Mouse (Mus musculus): Measurements from ENCODE around the gene Pigz. TPM values are rescaled to one million over a fixed set of nuclear protein-coding genes. Genes with fewer than 3 reads are reported as not detected.
"Not testable (repeated sequence)": the region's sequence is repeated elsewhere in the genome, so short reads cannot be mapped to it uniquely, and the experiment has no call there.

Gene Pigz
- polyA plus RNA-seq, 1 experiment = 34.2 TPM

DNA sequence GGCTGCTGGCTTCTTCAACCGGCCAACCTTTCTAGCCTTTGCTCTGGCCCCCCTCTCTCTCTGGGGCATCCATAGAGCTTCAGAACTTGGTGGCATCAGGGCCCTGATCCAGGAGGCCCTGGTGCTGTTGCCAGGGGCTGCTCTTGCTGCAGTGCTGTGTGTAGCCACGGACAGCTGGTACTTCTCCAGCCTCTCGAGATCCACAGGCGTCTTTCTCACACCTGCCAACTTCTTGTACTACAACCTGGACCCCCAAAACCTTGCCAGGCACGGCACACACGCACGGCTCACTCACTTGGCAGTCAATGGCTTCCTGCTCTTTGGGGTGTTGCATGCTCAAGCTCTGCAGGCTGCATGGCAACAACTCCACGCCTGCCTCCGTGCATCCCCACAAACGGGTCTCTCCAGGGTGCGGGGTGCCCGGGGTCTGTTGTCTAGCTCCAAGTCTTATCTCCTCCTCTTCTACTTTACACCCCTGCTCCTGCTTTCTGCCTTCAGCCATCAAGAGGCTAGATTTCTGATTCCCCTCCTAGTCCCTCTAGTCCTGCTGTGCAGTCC lies 11.1 kb downstream of the Pigz start:
- 23% methylated on average over 12 of the region's 12 CpGs for WGBS
- no peaks in the 10 kb centered on the region for H3K27me3 ChIP-seq (ENCODE audit: control insufficient read depth, insufficient read depth, low read length)
- DNase-seq = peak; percentile 31 to 37
- H3K4me1 ChIP-seq (ENCODE audit: control insufficient read depth, insufficient read depth, low read length) = peaks cover 26% of the 10 kb centered on the region
- H3K4me3 ChIP-seq (replicated peaks; ENCODE audit: insufficient read depth, low read depth, low read length) = no peak overlapping the region
- no peak for TF ChIP-seq POLR2A (IDR thresholded peaks at IDR 0.05; ENCODE audit: borderline replicate concordance, insufficient read depth, low read length)
- no peak for TF ChIP-seq CTCF (IDR thresholded peaks at IDR 0.05; ENCODE audit: borderline replicate concordance, insufficient read depth, low read depth, low read length)
- H3K27ac ChIP-seq (ENCODE audit: insufficient read depth, low read length) = no peak overlapping the region

- H3K4me3 ChIP-seq (replicated peaks; ENCODE audit: insufficient read depth, low read depth, low read length) = no peak overlapping the region
- no peak for DNase-seq
- no peaks in the 10 kb centered on the region for H3K27me3 ChIP-seq (ENCODE audit: control insufficient read depth, insufficient read depth, low read length)
- H3K4me1 ChIP-seq (ENCODE audit: control insufficient read depth, insufficient read depth, low read length) = peaks cover 26% of the 10 kb centered on the region
- TF ChIP-seq CTCF (IDR thresholded peaks at IDR 0.05; ENCODE audit: borderline replicate concordance, insufficient read depth, low read depth, low read length) (no peak), POLR2A (IDR thresholded peaks at IDR 0.05; ENCODE audit: borderline replicate concordance, insufficient read depth, low read length) (no peak)
- 81% methylated on average over 6 of the region's 6 CpGs for WGBS
- H3K27ac ChIP-seq (ENCODE audit: insufficient read depth, low read length) = no peak overlapping the region
These were observed 11.7 kb downstream of the Pigz start for GRCm38 (mm10) chr16:31945372-31945771.

- H3K4me1 ChIP-seq (ENCODE audit: control insufficient read depth, insufficient read depth, low read length) = peaks cover 26% of the 10 kb centered on the region
- H3K27ac ChIP-seq (ENCODE audit: insufficient read depth, low read length); DNase-seq; H3K4me3 ChIP-seq (replicated peaks; ENCODE audit: insufficient read depth, low read depth, low read length); H3K27me3 ChIP-seq (ENCODE audit: control insufficient read depth, insufficient read depth, low read length): not testable (repeated sequence)
- WGBS = 82% methylated on average over 6 of the region's 6 CpGs
These were observed 12.3 kb downstream of the Pigz start for GRCm38 (mm10) chr16:31945986-31946385.

DNA sequence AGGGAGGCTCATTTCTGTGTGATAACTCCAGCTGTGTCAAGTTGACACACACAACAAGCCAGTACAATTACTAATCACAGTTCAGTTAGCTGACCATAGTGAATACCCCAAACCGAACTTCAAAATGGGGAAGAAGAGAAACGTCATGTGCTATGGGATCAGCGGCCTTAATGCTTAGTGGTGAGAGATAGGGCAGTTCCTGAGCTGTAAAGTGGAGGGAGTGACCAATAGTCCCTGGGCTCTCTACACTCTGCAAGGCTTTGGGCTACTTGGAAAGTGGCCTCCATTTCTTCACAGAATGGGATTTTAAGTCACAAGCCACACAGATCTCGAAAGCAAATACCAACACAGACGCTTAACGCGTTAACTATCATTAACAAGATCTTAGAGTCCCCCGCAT lies 13.7 kb downstream of the Pigz start:
- Histone ChIP-seq H3K27me3 (ENCODE audit: control insufficient read depth, insufficient read depth, low read length) (no peaks in the 10 kb centered on the region), H3K4me3 (replicated peaks; ENCODE audit: insufficient read depth, low read depth, low read length) (peak overlapping the region; percentile 91), H3K4me1 (ENCODE audit: control insufficient read depth, insufficient read depth, low read length) (peaks cover 26% of the 10 kb centered on the region), H3K27ac (ENCODE audit: insufficient read depth, low read length) (no peak overlapping the region; the same call in 1 of the 2 replicates)
- WGBS = 28% methylated on average over 8 of the region's 8 CpGs
- no peak; the same call in 1 of the 2 replicates for TF ChIP-seq POLR2A (IDR thresholded peaks at IDR 0.05; ENCODE audit: borderline replicate concordance, insufficient read depth, low read length)
- no peak for TF ChIP-seq CTCF (IDR thresholded peaks at IDR 0.05; ENCODE audit: borderline replicate concordance, insufficient read depth, low read depth, low read length)
- no peak for DNase-seq

GRCm38 (mm10) chr16:31947901-31948316 lies 14.3 kb downstream of the Pigz start:
- Histone ChIP-seq H3K27me3 (ENCODE audit: control insufficient read depth, insufficient read depth, low read length) (no peaks in the 10 kb centered on the region), H3K4me3 (replicated peaks; ENCODE audit: insufficient read depth, low read depth, low read length) (peak overlapping the region; percentile 91), H3K27ac (ENCODE audit: insufficient read depth, low read length) (peak overlapping the region; percentile 62), H3K4me1 (ENCODE audit: control insufficient read depth, insufficient read depth, low read length) (peaks cover 26% of the 10 kb centered on the region)
- DNase-seq = no peak
- no peak for TF ChIP-seq POLR2A (IDR thresholded peaks at IDR 0.05; ENCODE audit: borderline replicate concordance, insufficient read depth, low read length)
- TF ChIP-seq CTCF (IDR thresholded peaks at IDR 0.05; ENCODE audit: borderline replicate concordance, insufficient read depth, low read depth, low read length) = no peak
- under 1% methylated on average over 38 of the region's 38 CpGs for WGBS

DNA sequence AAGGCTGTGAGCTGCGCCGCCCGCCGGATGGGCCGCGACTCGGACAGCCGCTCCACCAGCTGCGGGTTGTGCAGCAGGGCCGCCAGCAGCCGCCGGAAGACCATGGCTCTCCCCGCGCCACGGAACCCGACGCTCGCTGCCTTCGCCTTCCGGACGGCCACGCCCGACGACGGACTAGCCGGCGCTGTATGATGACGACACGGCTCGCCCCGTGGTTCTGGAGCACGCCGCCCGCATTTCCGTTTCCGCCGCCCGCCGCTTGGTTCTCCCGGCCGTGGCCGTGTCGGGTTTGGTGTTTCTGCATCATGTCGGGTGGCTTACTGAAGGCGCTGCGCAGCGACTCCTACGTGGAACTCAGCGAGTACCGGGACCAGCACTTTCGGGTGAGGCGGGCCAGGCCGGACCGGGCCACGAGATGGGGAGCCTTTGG lies 14.7 kb downstream of the Pigz start, which contains the start of the genes 0610012G03Rik and Ncbp2:
0610012G03Rik (minus strand) TSS at position 150 of the 430 bp plus-strand sequence.
Ncbp2 (plus strand) TSS at position 169 of the 430 bp plus-strand sequence.
- H3K27me3 ChIP-seq (ENCODE audit: control insufficient read depth, insufficient read depth, low read length) = no peaks in the 10 kb centered on the region
- peaks cover 26% of the 10 kb centered on the region for H3K4me1 ChIP-seq (ENCODE audit: control insufficient read depth, insufficient read depth, low read length)
- under 1% methylated on average over 55 of the region's 55 CpGs for WGBS
- peak; percentile 95 to 97 for DNase-seq
- H3K4me3 ChIP-seq (replicated peaks; ENCODE audit: insufficient read depth, low read depth, low read length) = peak within 1 kb of the TSS; percentile 91
- H3K27ac ChIP-seq (ENCODE audit: insufficient read depth, low read length) = peak within 1 kb of the TSS; percentile 62
- TF ChIP-seq POLR2A (IDR thresholded peaks at IDR 0.05; ENCODE audit: borderline replicate concordance, insufficient read depth, low read length) = peak; percentile 92
- TF ChIP-seq CTCF (IDR thresholded peaks at IDR 0.05; ENCODE audit: borderline replicate concordance, insufficient read depth, low read depth, low read length) = no peak

GRCm38 (mm10) chr16:31963224-31963623 lies 29.6 kb downstream of the Pigz start:
- Histone ChIP-seq H3K27me3 (ENCODE audit: control insufficient read depth, insufficient read depth, low read length) (no peaks in the 10 kb centered on the region), H3K4me1 (ENCODE audit: control insufficient read depth, insufficient read depth, low read length) (no peaks in the 10 kb centered on the region), H3K27ac (ENCODE audit: insufficient read depth, low read length) (no peak overlapping the region), H3K4me3 (replicated peaks; ENCODE audit: insufficient read depth, low read depth, low read length) (no peak overlapping the region)
- 44% methylated on average over 7 of the region's 7 CpGs for WGBS
- no peak for TF ChIP-seq CTCF (IDR thresholded peaks at IDR 0.05; ENCODE audit: borderline replicate concordance, insufficient read depth, low read depth, low read length)
- no peak for DNase-seq

- TF ChIP-seq POLR2A (IDR thresholded peaks at IDR 0.05; ENCODE audit: borderline replicate concordance, insufficient read depth, low read length) (no peak), CTCF (IDR thresholded peaks at IDR 0.05; ENCODE audit: borderline replicate concordance, insufficient read depth, low read depth, low read length) (no peak)
- DNase-seq = no peak
- Histone ChIP-seq H3K27me3 (ENCODE audit: control insufficient read depth, insufficient read depth, low read length) (no peaks in the 10 kb centered on the region), H3K27ac (ENCODE audit: insufficient read depth, low read length) (no peak overlapping the region), H3K4me1 (ENCODE audit: control insufficient read depth, insufficient read depth, low read length) (no peaks in the 10 kb centered on the region), H3K4me3 (replicated peaks; ENCODE audit: insufficient read depth, low read depth, low read length) (no peak overlapping the region)
- WGBS = 89% methylated on average over 4 of the region's 4 CpGs
These were observed 41.6 kb downstream of the Pigz start for GRCm38 (mm10) chr16:31975258-31975657.
